Mouse (Mus musculus): Measurements from ENCODE around the gene Pced1b. TPM values are rescaled to one million over a fixed set of nuclear protein-coding genes. Genes with fewer than 3 reads are reported as not detected.
"Not testable (repeated sequence)": the region's sequence is repeated elsewhere in the genome, so short reads cannot be mapped to it uniquely, and the experiment has no call there.

Gene Pced1b
- total RNA-seq (2014; rRNA removed; ENCODE audit: low replicate concordance): 1.2 and 2.6 TPM in 2 replicates
- 0.89 and 1.7 TPM in 2 replicates for polyA plus RNA-seq (2015; fragmentation: Nextera tagmentation; extraction: Ambion mirVana)

DNA sequence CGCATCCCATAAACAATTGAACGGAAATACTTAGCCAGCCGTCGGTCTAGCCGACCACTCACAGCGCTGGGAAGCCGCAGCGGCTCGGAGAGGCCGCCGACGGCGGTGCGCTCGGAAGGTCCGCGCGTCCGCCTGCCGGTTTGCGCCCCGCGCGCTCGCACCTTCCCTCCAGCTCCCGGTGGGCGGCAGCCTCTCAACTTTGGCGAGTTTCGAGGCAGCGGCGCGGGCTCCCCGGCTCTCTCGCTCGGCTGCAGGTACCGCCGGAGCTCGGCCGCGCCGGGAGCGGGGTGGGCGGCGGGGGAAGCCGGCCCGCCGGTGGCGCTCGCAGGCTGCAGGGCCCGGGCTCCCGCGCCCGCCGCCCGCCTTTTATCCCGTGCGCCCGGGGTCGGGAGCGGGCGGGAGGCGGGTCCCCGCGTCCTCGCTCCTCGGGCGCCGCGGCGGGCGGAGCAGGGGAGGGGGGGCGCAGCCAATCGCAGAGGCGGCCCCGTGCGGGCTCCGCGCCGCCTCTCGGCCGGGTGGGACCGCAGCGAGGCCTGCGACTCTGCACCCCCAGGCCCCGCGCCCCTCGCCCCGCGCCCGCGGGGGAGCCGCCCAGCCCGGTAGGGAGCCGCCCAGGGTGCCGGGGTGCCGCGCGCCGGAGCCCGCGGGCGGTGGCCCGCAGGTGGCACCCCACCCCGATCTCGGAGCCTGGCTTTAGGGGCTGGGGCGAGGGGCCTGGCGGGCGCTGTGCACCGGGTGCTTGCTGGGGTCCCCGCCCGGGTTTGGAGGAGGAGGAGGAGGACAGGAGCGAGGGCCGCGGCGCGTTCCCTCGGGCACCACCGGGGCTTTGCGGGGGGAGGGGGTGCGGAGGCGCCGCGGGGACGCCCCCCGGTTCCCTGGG is at the start of gene Pced1b, which contains the start of gene Amigo2:
TSS of gene Pced1b (plus strand) at position 197 of the 880 bp plus-strand sequence.
TSS of gene Amigo2 (minus strand) at position 377 of the 880 bp plus-strand sequence.
- Histone ChIP-seq H3K4me3 (ENCODE audit: low read depth, low read length) (peak within 1 kb of the TSS; percentile 84), H3K4me2 (ENCODE audit: low read depth, low read length) (peak within 1 kb of the TSS; percentile 95), H3K27me3 (ENCODE audit: control insufficient read depth, insufficient read depth, low read length) (peaks cover 28% of the 10 kb centered on the region), H3K9me3 (replicated peaks; ENCODE audit: control insufficient read depth, low read length) (no peaks in the 10 kb centered on the region), H3K27ac (ENCODE audit: low read depth) (peak within 1 kb of the TSS; percentile 85), H3K4me1 (ENCODE audit: control insufficient read depth, insufficient read depth) (no peaks in the 10 kb centered on the region), H3K36me3 (replicated peaks; ENCODE audit: control insufficient read depth, insufficient read depth, low read length) (no peaks in the 10 kb centered on the region), H3K9ac (replicated peaks; ENCODE audit: low read depth, low read length) (peak within 1 kb of the TSS; percentile 79)
- no peak for TF ChIP-seq CTCF (IDR thresholded peaks at IDR 0.05; ENCODE audit: low read depth)
- no peak for TF ChIP-seq EP300 (IDR thresholded peaks at IDR 0.05; ENCODE audit: low read depth)
- WGBS: under 1% methylated on average over 78 of the region's 125 CpGs
- ATAC-seq (ENCODE audit: insufficient read depth, low read depth): peak; percentile 78
- DNase-seq (ENCODE audit: low spot score): peak; percentile 16

DNA sequence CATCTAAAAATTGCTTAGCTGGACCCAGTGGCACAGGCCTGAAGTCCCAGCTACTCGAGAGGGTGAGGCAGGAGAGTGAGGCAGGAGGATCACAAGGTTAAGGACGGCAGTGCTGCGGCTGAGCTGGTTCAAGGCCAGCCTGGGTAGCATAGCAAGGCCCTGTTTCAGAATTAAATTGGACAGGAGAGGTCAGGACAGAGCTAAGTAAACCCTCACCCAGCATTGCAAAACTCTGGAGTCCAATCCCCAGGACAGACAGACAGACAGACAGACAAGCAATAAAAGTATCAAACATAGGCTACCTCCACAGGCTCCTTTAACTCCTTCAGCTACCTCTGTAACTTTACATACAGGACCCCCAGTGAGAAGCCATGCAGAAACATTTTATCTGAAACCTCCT is 42.0 kb upstream of the Pced1b start:
- ATAC-seq (ENCODE audit: insufficient read depth, low read depth): no peak
- no peaks in the 10 kb centered on the region for H3K27me3 ChIP-seq (ENCODE audit: control insufficient read depth, insufficient read depth, low read length)
- 59% methylated on average over 3 of the region's 3 CpGs for WGBS

GRCm38 (mm10) chr15:97205776-97206175 is 41.1 kb upstream of the Pced1b start:
- ATAC-seq (ENCODE audit: insufficient read depth, low read depth) (no peak), DNase-seq (ENCODE audit: low spot score) (no peak)
- no peak overlapping the region for H3K27ac ChIP-seq (ENCODE audit: low read depth)
- H3K27me3 ChIP-seq (ENCODE audit: control insufficient read depth, insufficient read depth, low read length): no peaks in the 10 kb centered on the region
- no peak overlapping the region for H3K9ac ChIP-seq (replicated peaks; ENCODE audit: low read depth, low read length)
- 86% methylated on average over 10 of the region's 10 CpGs for WGBS
- TF ChIP-seq EP300 (IDR thresholded peaks at IDR 0.05; ENCODE audit: low read depth): no peak
- TF ChIP-seq CTCF (IDR thresholded peaks at IDR 0.05; ENCODE audit: low read depth): no peak
- H3K4me2 ChIP-seq (ENCODE audit: low read depth, low read length): no peak overlapping the region
- no peaks in the 10 kb centered on the region for H3K4me1 ChIP-seq (ENCODE audit: control insufficient read depth, insufficient read depth)
- H3K36me3 ChIP-seq (replicated peaks; ENCODE audit: control insufficient read depth, insufficient read depth, low read length): no peaks in the 10 kb centered on the region
- H3K4me3 ChIP-seq (ENCODE audit: low read depth, low read length): no peak overlapping the region
- H3K9me3 ChIP-seq (replicated peaks; ENCODE audit: control insufficient read depth, low read length): no peaks in the 10 kb centered on the region

More for the DNA sequence above, 42.0 kb upstream of the Pced1b start:
- no peak for DNase-seq (ENCODE audit: low spot score)
- no peak for TF ChIP-seq EP300 (IDR thresholded peaks at IDR 0.05; ENCODE audit: low read depth)
- TF ChIP-seq CTCF (IDR thresholded peaks at IDR 0.05; ENCODE audit: low read depth): no peak
- Histone ChIP-seq H3K4me1 (ENCODE audit: control insufficient read depth, insufficient read depth) (no peaks in the 10 kb centered on the region), H3K27ac (ENCODE audit: low read depth) (no peak overlapping the region), H3K4me2 (ENCODE audit: low read depth, low read length) (no peak overlapping the region), H3K36me3 (replicated peaks; ENCODE audit: control insufficient read depth, insufficient read depth, low read length) (no peaks in the 10 kb centered on the region), H3K9me3 (replicated peaks; ENCODE audit: control insufficient read depth, low read length) (no peaks in the 10 kb centered on the region), H3K9ac (replicated peaks; ENCODE audit: low read depth, low read length) (no peak overlapping the region), H3K4me3 (ENCODE audit: low read depth, low read length) (no peak overlapping the region)

- WGBS: 96% methylated on average over 8 of the region's 8 CpGs
These were observed 40.4 kb upstream of the Pced1b start for GRCm38 (mm10) chr15:97206506-97206905.

DNA sequence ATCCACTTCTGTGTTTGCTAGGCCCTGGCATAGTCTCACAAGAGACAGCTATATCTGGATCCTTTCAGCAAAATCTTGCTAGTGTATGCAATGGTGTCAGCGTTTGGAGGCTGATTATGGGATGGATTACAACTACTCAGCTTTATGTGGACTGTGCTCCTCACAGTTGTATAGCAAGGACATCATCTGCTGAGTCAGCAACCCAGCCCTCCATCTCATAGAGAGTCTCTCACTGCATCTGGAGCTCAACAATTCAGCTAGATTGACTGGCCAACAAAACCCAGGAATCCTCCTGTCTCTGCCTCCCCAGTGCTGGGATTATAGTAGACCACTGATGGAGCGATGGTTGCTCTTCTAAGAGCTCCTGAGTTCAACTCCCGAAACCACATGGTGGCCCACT is 37.2 kb upstream of the Pced1b start:
- WGBS: 77% methylated on average over 3 of the region's 3 CpGs
- H3K4me1 ChIP-seq (ENCODE audit: control insufficient read depth, insufficient read depth); DNase-seq (ENCODE audit: low spot score); H3K4me2 ChIP-seq (ENCODE audit: low read depth, low read length); H3K9me3 ChIP-seq (replicated peaks; ENCODE audit: control insufficient read depth, low read length); H3K27ac ChIP-seq (ENCODE audit: low read depth); H3K27me3 ChIP-seq (ENCODE audit: control insufficient read depth, insufficient read depth, low read length); H3K36me3 ChIP-seq (replicated peaks; ENCODE audit: control insufficient read depth, insufficient read depth, low read length); ATAC-seq (ENCODE audit: insufficient read depth, low read depth); H3K4me3 ChIP-seq (ENCODE audit: low read depth, low read length); H3K9ac ChIP-seq (replicated peaks; ENCODE audit: low read depth, low read length): not testable (repeated sequence)

More at GRCm38 (mm10) chr15:97206506-97206905, 40.4 kb upstream of the Pced1b start:
- H3K9me3 ChIP-seq (replicated peaks; ENCODE audit: control insufficient read depth, low read length): no peaks in the 10 kb centered on the region
- H3K4me1 ChIP-seq (ENCODE audit: control insufficient read depth, insufficient read depth): no peaks in the 10 kb centered on the region
- no peaks in the 10 kb centered on the region for H3K36me3 ChIP-seq (replicated peaks; ENCODE audit: control insufficient read depth, insufficient read depth, low read length)
- H3K4me3 ChIP-seq (ENCODE audit: low read depth, low read length): no peak overlapping the region
- ATAC-seq (ENCODE audit: insufficient read depth, low read depth) (no peak), DNase-seq (ENCODE audit: low spot score) (no peak)
- TF ChIP-seq CTCF (IDR thresholded peaks at IDR 0.05; ENCODE audit: low read depth) (no peak), EP300 (IDR thresholded peaks at IDR 0.05; ENCODE audit: low read depth) (no peak)
- no peak overlapping the region for H3K4me2 ChIP-seq (ENCODE audit: low read depth, low read length)
- H3K27me3 ChIP-seq (ENCODE audit: control insufficient read depth, insufficient read depth, low read length): no peaks in the 10 kb centered on the region
- no peak overlapping the region for H3K9ac ChIP-seq (replicated peaks; ENCODE audit: low read depth, low read length)
- no peak overlapping the region for H3K27ac ChIP-seq (ENCODE audit: low read depth)
